Mouse (Mus musculus) liver, embryonic 14.5 days (tissue): ENCODE measurements around the gene Stard9. TPM values are rescaled to one million over a fixed set of nuclear protein-coding genes. Genes with fewer than 3 reads are reported as not detected.

ENCODE experiments used
- ATAC-seq: fragments of 200-750 bp; cut with Nextera tagmentation; 2 replicates; pipeline ENCODE4 v1.8.0; 2017; ENCODE audit warnings: moderate number of reproducible peaks, mild to moderate bottlenecking, moderate library complexity; ENCODE audit not compliant: insufficient read depth
- DNase-seq, 3 experiments: peaks; one replicate each; pipeline ENCODE4 v3.0.0-alpha.2; 2012 to 2013; ENCODE audit warnings: low read depth in 3 of 3, low spot score in 3 of 3
- H3K27ac ChIP-seq: fragments of 300-500 bp; sonication (generic); 2 replicates; pipeline ENCODE4 v1.5.1; 2014; ENCODE audit warnings: moderate library complexity, mild to moderate bottlenecking, control low read depth, inconsistent platforms
- H3K27me3 ChIP-seq: fragments of 300-500 bp; sonication (generic); 2 replicates; pipeline ENCODE4 v1.6.1; 2014; ENCODE audit warnings: mild to moderate bottlenecking, low read length, moderate library complexity; ENCODE audit not compliant: control insufficient read depth, insufficient read depth
- H3K36me3 ChIP-seq: fragments of 300-500 bp; sonication (generic); replicated peaks from 2 replicates; pipeline ENCODE4 v1.6.1; 2014; ENCODE audit warnings: low read depth; ENCODE audit not compliant: control insufficient read depth, insufficient read depth
- H3K4me1 ChIP-seq, 2 experiments: fragments of 200-500 bp in 1 of 2; fragments of 300-500 bp in 1 of 2; sonication (generic) in 1 of 2; replicated peaks; 2 replicates each; pipeline ENCODE4 v1.6.1; 2012 to 2014; ENCODE audit warnings: antibody characterized with exemption in 1 of 2, inconsistent platforms in 1 of 2, low read length in 1 of 2; ENCODE audit not compliant: control insufficient read depth in 2 of 2, insufficient read depth in 2 of 2
- H3K4me2 ChIP-seq: fragments of 300-500 bp; sonication (generic); 2 replicates; pipeline ENCODE4 v1.6.1; 2014; ENCODE audit warnings: low read depth, mild to moderate bottlenecking, control low read depth, moderate library complexity
- H3K4me3 ChIP-seq, 2 experiments: fragments of 200-500 bp in 1 of 2; fragments of 300-500 bp in 1 of 2; sonication (generic) in 1 of 2; 2 replicates each; pipeline ENCODE4 v1.5.1; 2012 to 2014; ENCODE audit warnings: low read depth in 2 of 2, low read length in 2 of 2, mild to moderate bottlenecking in 2 of 2, control low read depth in 1 of 2, inconsistent platforms in 1 of 2, moderate library complexity in 1 of 2; ENCODE audit not compliant: insufficient read depth in 1 of 2
- H3K9ac ChIP-seq: fragments of 300-500 bp; sonication (generic); replicated peaks from 2 replicates; pipeline ENCODE4 v1.6.1; 2014; ENCODE audit warnings: mild to moderate bottlenecking, control low read depth, moderate library complexity
- H3K9me3 ChIP-seq: fragments of 300-500 bp; sonication (generic); 2 replicates; pipeline ENCODE4 v1.6.1; 2016; ENCODE audit warnings: low read length, mixed read lengths; ENCODE audit not compliant: control insufficient read depth
- CTCF ChIP-seq: IDR thresholded peaks from 2 replicates; pipeline ENCODE4 v1.5.1; 2016; ENCODE audit warnings: antibody characterized with exemption, low read depth, control low read depth
- EP300 ChIP-seq: IDR thresholded peaks from 2 replicates; pipeline ENCODE4 v1.6.1; 2016; ENCODE audit warnings: antibody characterized with exemption, low read depth
- WGBS: fragments of 180-500 bp; shearing (Covaris S2); extraction: QIAGEN DNeasy Blood & Tissue Kit; methylation state at CpG from one replicate; pipeline ENCODE4 v1.1.7; 2014; ENCODE audit not compliant: insufficient replicate concordance; 5-methylcytosine and 5-hydroxymethylcytosine counted together
- polyA plus RNA-seq, 2 experiments: library from polyadenylated mRNA; depleted of rRNA in 1 of 2; stranded (reverse) in 1 of 2; unstranded in 1 of 2; fragments of >200 nt; fragmentation: Nextera tagmentation in 1 of 2; extraction: Ambion mirVana in 1 of 2; gene quantifications; 2 replicates each; pipeline versions ENCODE4 v1.2.1 to v1.2.3; 2012 to 2014

Stard9 gene
- polyA plus RNA-seq, 2 experiments = 0.56 to 1.5 TPM

DNA sequence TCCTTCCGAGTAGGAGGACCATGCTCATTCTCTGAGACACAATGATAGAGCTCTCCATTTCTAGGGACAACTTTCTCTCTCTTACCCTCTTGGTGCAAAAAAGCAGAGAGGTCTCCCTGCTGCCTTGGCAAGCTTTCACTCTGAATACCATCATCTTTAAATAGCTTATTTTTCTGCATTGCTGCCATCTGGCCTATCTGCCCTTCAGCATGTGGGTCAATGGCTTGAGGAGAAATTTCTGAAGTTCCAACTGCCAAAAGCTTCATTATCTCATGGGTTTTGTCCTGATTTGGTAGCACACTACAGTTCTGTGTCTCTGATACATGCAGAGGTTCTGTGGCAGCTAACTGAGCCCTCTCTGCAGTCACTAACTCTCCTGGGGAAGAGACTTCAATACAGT lies 116.6 kb downstream of the Stard9 start:
- Histone ChIP-seq H3K4me1 (no peaks in the 10 kb centered on the region; a peak in 1 of 4 replicates), H3K9ac (no peak overlapping the region), H3K9me3 (no peaks in the 10 kb centered on the region), H3K27ac (no peak overlapping the region), H3K4me2 (no peak overlapping the region), H3K4me3 (no peak overlapping the region), H3K27me3 (no peaks in the 10 kb centered on the region), H3K36me3 (no peaks in the 10 kb centered on the region)
- TF ChIP-seq CTCF (no peak), EP300 (no peak)
- no peak for DNase-seq
- 86% methylated on average over 1 of the region's 1 CpGs for WGBS
- ATAC-seq = no peak

DNA sequence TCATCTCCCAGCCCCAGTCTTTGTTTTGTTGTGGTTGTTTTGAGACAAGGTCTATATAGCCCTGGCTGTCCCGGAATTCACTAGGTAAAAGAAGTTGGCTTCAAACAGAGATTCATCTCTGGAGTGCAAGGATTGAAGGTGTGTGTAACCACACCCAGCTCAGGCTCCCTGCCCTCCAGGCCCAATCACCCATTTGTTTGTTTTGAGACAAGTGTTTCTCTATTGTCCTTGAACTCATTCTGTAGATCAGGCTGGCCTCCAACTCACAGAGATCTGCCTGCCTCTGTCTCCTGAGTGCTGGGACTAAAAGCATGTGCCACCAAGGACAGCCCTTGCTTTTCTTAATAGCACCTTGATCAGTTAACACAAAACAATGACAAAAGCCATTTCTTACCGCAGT lies 119.1 kb downstream of the Stard9 start:
- ATAC-seq (no peak), DNase-seq (no peak)
- no peaks in the 10 kb centered on the region; a peak in 1 of 4 replicates for H3K4me1 ChIP-seq
- H3K27ac ChIP-seq = no peak overlapping the region
- H3K9ac ChIP-seq = no peak overlapping the region
- no peaks in the 10 kb centered on the region for H3K9me3 ChIP-seq
- no peak overlapping the region for H3K4me2 ChIP-seq
- 66% methylated on average over 2 of the region's 2 CpGs for whole genome bisulfite sequencing
- no peaks in the 10 kb centered on the region for H3K27me3 ChIP-seq
- H3K36me3 ChIP-seq = no peaks in the 10 kb centered on the region
- H3K4me3 ChIP-seq = no peak overlapping the region
- TF ChIP-seq CTCF (no peak), EP300 (no peak)

DNA sequence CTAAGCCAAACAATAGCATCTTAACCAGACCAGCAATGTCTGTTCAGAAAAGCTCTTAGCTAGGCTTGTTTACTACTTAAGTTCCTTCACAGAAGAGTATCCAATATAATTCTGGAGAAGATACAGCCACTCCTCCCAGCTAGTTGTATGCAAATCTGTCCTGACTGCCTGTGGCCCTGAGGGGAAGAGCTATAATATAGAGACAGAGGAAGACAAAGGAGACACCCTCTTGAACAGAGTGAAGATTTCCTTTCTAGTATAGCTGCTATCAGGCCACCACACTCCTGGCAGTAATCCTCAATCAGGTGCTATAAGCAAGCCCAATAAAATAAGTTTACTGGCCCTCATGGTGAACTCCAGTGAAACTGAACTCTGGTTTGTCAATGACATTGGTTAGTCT lies 133.0 kb downstream of the Stard9 start:
- TF ChIP-seq EP300 = no peak
- no peak for DNase-seq
- Histone ChIP-seq H3K4me1 (no peaks in the 10 kb centered on the region), H3K4me2 (no peak overlapping the region), H3K27me3 (no peaks in the 10 kb centered on the region), H3K9me3 (no peaks in the 10 kb centered on the region), H3K27ac (no peak overlapping the region), H3K9ac (no peak overlapping the region), H3K36me3 (no peaks in the 10 kb centered on the region), H3K4me3 (no peak overlapping the region)
- no peak for ATAC-seq

GRCm38 (mm10) chr2:120770265-120770935 lies 141.5 kb downstream of the Stard9 start:
- ATAC-seq (no peak), DNase-seq (peak in 1 of 3 experiments; percentile 9)
- H3K4me2 ChIP-seq = no peak overlapping the region
- H3K9me3 ChIP-seq = no peaks in the 10 kb centered on the region
- WGBS = 45% methylated on average over 2 of the region's 2 CpGs
- H3K36me3 ChIP-seq = no peaks in the 10 kb centered on the region
- no peak overlapping the region for H3K27ac ChIP-seq
- no peak for TF ChIP-seq EP300
- TF ChIP-seq CTCF = no peak
- peaks cover 0 to 4% of the 10 kb centered on the region in 2 experiments; a peak in 1 of 4 replicates for H3K4me1 ChIP-seq
- H3K27me3 ChIP-seq = no peaks in the 10 kb centered on the region
- H3K4me3 ChIP-seq = no peak overlapping the region
- H3K9ac ChIP-seq = no peak overlapping the region

Other genes starting within 250 kb of the Stard9 start
- 4.3 and 5.1 TPM in 2 replicates for gene Ganc, start 225.2 kb upstream of the Stard9 start, polyA plus RNA-seq (2012; rRNA removed)
- gene Ganc, start 225.2 kb upstream of the Stard9 start, polyA plus RNA-seq (2014; fragmentation: Nextera tagmentation; extraction: Ambion mirVana) = 4.8 and 5.4 TPM in 2 replicates
- gene Tmem87a, start 225.0 kb upstream of the Stard9 start, polyA plus RNA-seq (2012; rRNA removed) = 3.4 and 5.7 TPM in 2 replicates
- 3.7 and 5.4 TPM in 2 replicates for gene Tmem87a, start 225.0 kb upstream of the Stard9 start, polyA plus RNA-seq (2014; fragmentation: Nextera tagmentation; extraction: Ambion mirVana)
- gene Capn3, start 173.1 kb upstream of the Stard9 start, polyA plus RNA-seq (2012; rRNA removed) = 1.8 and 2.5 TPM in 2 replicates
- gene Capn3, start 173.1 kb upstream of the Stard9 start, polyA plus RNA-seq (2014; fragmentation: Nextera tagmentation; extraction: Ambion mirVana) = 3.3 and 4.8 TPM in 2 replicates
- gene Zfp106, start 65.3 kb upstream of the Stard9 start, polyA plus RNA-seq (2012; rRNA removed) = 10.3 and 13.8 TPM in 2 replicates
- gene Zfp106, start 65.3 kb upstream of the Stard9 start, polyA plus RNA-seq (2014; fragmentation: Nextera tagmentation; extraction: Ambion mirVana) = 19.1 and 19.9 TPM in 2 replicates
- gene Snap23, start 61.5 kb upstream of the Stard9 start, polyA plus RNA-seq (2012; rRNA removed) = 10.7 and 15.6 TPM in 2 replicates
- 23.5 and 23.9 TPM in 2 replicates for gene Snap23, start 61.5 kb upstream of the Stard9 start, polyA plus RNA-seq (2014; fragmentation: Nextera tagmentation; extraction: Ambion mirVana)
- 5.8 and 7.4 TPM in 2 replicates for gene Haus2, start 19.7 kb upstream of the Stard9 start, polyA plus RNA-seq (2012; rRNA removed)
- 11.4 and 11.6 TPM in 2 replicates for gene Haus2, start 19.7 kb upstream of the Stard9 start, polyA plus RNA-seq (2014; fragmentation: Nextera tagmentation; extraction: Ambion mirVana)
- 5.9 and 7.5 TPM in 2 replicates for gene Lrrc57, start 19.6 kb upstream of the Stard9 start, polyA plus RNA-seq (2012; rRNA removed)
- gene Lrrc57, start 19.6 kb upstream of the Stard9 start, polyA plus RNA-seq (2014; fragmentation: Nextera tagmentation; extraction: Ambion mirVana) = 8.6 TPM in 2 replicates
- 7.6 and 13.7 TPM in 2 replicates for gene Cdan1, start 221.0 kb downstream of the Stard9 start, polyA plus RNA-seq (2012; rRNA removed)
- 4.8 and 6.1 TPM in 2 replicates for gene Cdan1, start 221.0 kb downstream of the Stard9 start, polyA plus RNA-seq (2014; fragmentation: Nextera tagmentation; extraction: Ambion mirVana)
- gene Ttbk2, start 221.5 kb downstream of the Stard9 start, polyA plus RNA-seq (2012; rRNA removed) = 0.60 and 0.81 TPM in 2 replicates
- 0.42 and 0.54 TPM in 2 replicates for gene Ttbk2, start 221.5 kb downstream of the Stard9 start, polyA plus RNA-seq (2014; fragmentation: Nextera tagmentation; extraction: Ambion mirVana)